Mouse (Mus musculus): Measurements from ENCODE around the gene Hcfc1.
A peak's percentile ranks its signal among the peaks of the same experiment; 100 is the strongest.

The Hcfc1 gene

GRCm38 (mm10) chrX:73966248-73967176 lies at the start of gene Hcfc1:
Gene Hcfc1 (minus strand): TSS chrX:73966357.
- peak; percentile 71 to 91 for DNase-seq (ENCODE audit: low spot score in 2 of 2)

GRCm38 (mm10) chrX:74014597-74014996 lies 48.4 kb upstream of the Hcfc1 start:
- no peak for DNase-seq (ENCODE audit: low spot score in 2 of 2)

GRCm38 (mm10) chrX:74008063-74008462 lies 41.9 kb upstream of the Hcfc1 start:
- no peak for DNase-seq (ENCODE audit: low spot score in 2 of 2)

- no peak for DNase-seq (ENCODE audit: low spot score in 2 of 2)
Observed at GRCm38 (mm10) chrX:74006401-74006800, 40.2 kb upstream of the Hcfc1 start.

- DNase-seq (ENCODE audit: low spot score in 2 of 2), result no peak
Observed at GRCm38 (mm10) chrX:74003644-74004043, 37.5 kb upstream of the Hcfc1 start.

- no peak for DNase-seq (ENCODE audit: low spot score in 2 of 2)
Observed at GRCm38 (mm10) chrX:74001024-74001423, 34.9 kb upstream of the Hcfc1 start.

- DNase-seq (ENCODE audit: low spot score in 2 of 2), result peak; percentile 38 to 51
Observed at GRCm38 (mm10) chrX:73998911-73999869, 33.0 kb upstream of the Hcfc1 start.

GRCm38 (mm10) chrX:73977783-73978182 lies 11.6 kb upstream of the Hcfc1 start:
- no peak for DNase-seq (ENCODE audit: low spot score in 2 of 2)

- DNase-seq (ENCODE audit: low spot score in 2 of 2), result no peak
Observed at GRCm38 (mm10) chrX:73976283-73976682, 10.1 kb upstream of the Hcfc1 start.

- DNase-seq (ENCODE audit: low spot score in 2 of 2), result no peak
Observed at GRCm38 (mm10) chrX:73972774-73973173, 6.6 kb upstream of the Hcfc1 start.

- DNase-seq (ENCODE audit: low spot score in 2 of 2), result no peak
Observed at GRCm38 (mm10) chrX:73970781-73971180, 4.6 kb upstream of the Hcfc1 start.

GRCm38 (mm10) chrX:73969729-73970128 lies 3.6 kb upstream of the Hcfc1 start:
- no peak for DNase-seq (ENCODE audit: low spot score in 2 of 2)

GRCm38 (mm10) chrX:73969167-73969566 lies 3.0 kb upstream of the Hcfc1 start:
- no peak for DNase-seq (ENCODE audit: low spot score in 2 of 2)

GRCm38 (mm10) chrX:73967177-73968075 lies 1.3 kb upstream of the Hcfc1 start:
- peak; percentile 83 to 90 for DNase-seq (ENCODE audit: low spot score in 2 of 2)

GRCm38 (mm10) chrX:73965307-73965706 lies 850 bp downstream of the Hcfc1 start:
- DNase-seq (ENCODE audit: low spot score in 2 of 2), result peak; percentile 30 to 62

GRCm38 (mm10) chrX:73964363-73964762 lies 1.8 kb downstream of the Hcfc1 start:
- no peak for DNase-seq (ENCODE audit: low spot score in 2 of 2)

- no peak for DNase-seq (ENCODE audit: low spot score in 2 of 2)
Observed at GRCm38 (mm10) chrX:73954988-73955387, 11.2 kb downstream of the Hcfc1 start.

- no peak for DNase-seq (ENCODE audit: low spot score in 2 of 2)
Observed at GRCm38 (mm10) chrX:73952603-73953002, 13.6 kb downstream of the Hcfc1 start.

GRCm38 (mm10) chrX:73949341-73949740 lies 16.8 kb downstream of the Hcfc1 start:
- no peak for DNase-seq (ENCODE audit: low spot score in 2 of 2)

- DNase-seq (ENCODE audit: low spot score in 2 of 2), result peak in 1 of 2 experiments; percentile 72
Observed at GRCm38 (mm10) chrX:73948647-73949046, 17.5 kb downstream of the Hcfc1 start.

- DNase-seq (ENCODE audit: low spot score in 2 of 2), result no peak
Observed at GRCm38 (mm10) chrX:73946896-73947295, 19.3 kb downstream of the Hcfc1 start.

Measured in left cerebral cortex, adult 9 months (tissue).